Mouse (Mus musculus) cerebellum, adult (tissue): ENCODE measurements at regions not wholly inside any gene's neighbourhood (a gene's known extent, or its start where the extent isn't known, plus 50 kb on each side); places are given as distances from the start of the nearest gene placed in this dataset.
A peak's percentile ranks its signal among the peaks of the same experiment; 100 is the strongest.

ENCODE experiments used
- ATAC-seq: cut with Nextera tagmentation; 2 replicates; pipeline ENCODE4 v1.9.2; 2017; ENCODE audit warnings: mild to moderate bottlenecking, moderate library complexity, mixed read lengths; ENCODE audit not compliant: insufficient number of reproducible peaks, low FRiP score, low TSS enrichment

- no peak for ATAC-seq
These were observed 52.1 kb upstream of the Hmcn1 start for GRCm38 (mm10) chr1:151045334-151045733.

- ATAC-seq = no peak
These were observed 53.4 kb upstream of the Hmcn1 start for GRCm38 (mm10) chr1:151046626-151047025.

GRCm38 (mm10) chr1:151049726-151050506 is 56.7 kb upstream of the Hmcn1 start:
- ATAC-seq = no peak

- no peak for ATAC-seq
These were observed 57.2 kb upstream of the Hmcn1 start for GRCm38 (mm10) chr1:151050507-151050816.

GRCm38 (mm10) chr1:151053268-151053667 is 60.0 kb upstream of the Hmcn1 start:
- no peak for ATAC-seq

- no peak for ATAC-seq
These were observed 62.2 kb upstream of the Hmcn1 start for GRCm38 (mm10) chr1:151055396-151055795.

GRCm38 (mm10) chr1:151059546-151060136 is 66.4 kb upstream of the Hmcn1 start:
- no peak for ATAC-seq

- ATAC-seq = no peak
These were observed 71.9 kb upstream of the Hmcn1 start for GRCm38 (mm10) chr1:151065090-151065567.

- no peak for ATAC-seq
These were observed 73.3 kb upstream of the Hmcn1 start for GRCm38 (mm10) chr1:151066379-151067128.

- ATAC-seq = no peak
These were observed 81.5 kb upstream of the Hmcn1 start for GRCm38 (mm10) chr1:151074508-151075314.

GRCm38 (mm10) chr1:151075541-151075940 is 82.3 kb upstream of the Hmcn1 start:
- no peak for ATAC-seq

- peak; percentile 67; the same call in 1 of the 2 replicates for ATAC-seq
These were observed 85.8 kb upstream of the Hmcn1 start for GRCm38 (mm10) chr1:151078909-151079522.

- no peak for ATAC-seq
These were observed 86.6 kb upstream of the Hmcn1 start for GRCm38 (mm10) chr1:151079614-151080360.

GRCm38 (mm10) chr1:151080510-151080980 is 87.3 kb upstream of the Hmcn1 start:
- no peak for ATAC-seq

- ATAC-seq = no peak
These were observed 89.3 kb upstream of the Hmcn1 start for GRCm38 (mm10) chr1:151082510-151083033.

GRCm38 (mm10) chr1:151083806-151084205 is 90.6 kb upstream of the Hmcn1 start:
- no peak for ATAC-seq

- no peak for ATAC-seq
These were observed 93.0 kb upstream of the Hmcn1 start for GRCm38 (mm10) chr1:151086111-151086859.

GRCm38 (mm10) chr1:151087151-151087660 is 94.0 kb upstream of the Hmcn1 start:
- no peak for ATAC-seq
